Mouse (Mus musculus): ENCODE results near the gene Tifa.

The Tifa gene

DNA sequence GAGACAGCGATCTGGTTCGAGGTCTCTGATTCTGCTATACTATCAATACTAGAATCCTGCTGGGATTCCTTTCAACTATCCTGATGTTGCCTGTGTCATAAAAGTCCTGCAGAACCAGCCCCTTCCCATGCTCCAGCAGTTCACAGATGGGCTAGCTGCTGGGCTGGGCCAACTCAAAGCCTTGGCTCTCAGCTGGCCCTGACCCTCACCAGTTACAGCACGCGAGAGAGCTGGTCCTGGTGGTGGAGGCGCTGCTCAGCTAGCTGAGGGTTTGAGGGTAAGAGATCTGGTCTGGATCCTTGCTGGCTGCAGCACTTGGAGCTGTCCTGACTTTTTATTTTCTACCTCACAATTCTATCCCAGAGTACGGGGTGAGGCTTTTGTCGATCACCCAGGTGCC lies 36.9 kb downstream of the Tifa start:
- DNase-seq (ENCODE audit: low spot score in 2 of 2) = no peak

- DNase-seq (ENCODE audit: low spot score in 2 of 2) = no peak
Observed at GRCm38 (mm10) chr3:127827123-127827522, 37.5 kb downstream of the Tifa start.

DNA sequence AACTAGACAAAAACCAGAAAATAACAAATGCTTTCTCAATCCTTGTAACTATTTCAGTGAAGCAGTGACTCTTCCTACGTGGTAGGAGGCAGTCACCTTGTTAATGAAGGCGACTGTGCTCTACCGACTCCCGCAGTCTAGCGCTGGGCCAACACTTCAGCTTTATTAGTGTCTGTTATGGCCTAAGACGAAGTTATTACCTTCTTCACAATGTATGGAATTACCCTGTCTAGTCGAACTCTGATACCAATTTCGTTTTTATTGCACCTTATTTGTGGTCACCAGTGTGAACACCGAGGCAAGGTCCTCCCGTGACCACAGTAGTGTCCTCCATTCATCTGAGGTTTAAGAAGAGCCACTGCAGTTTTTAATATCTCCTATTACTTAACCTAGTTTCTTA lies 40.6 kb downstream of the Tifa start:
- DNase-seq (ENCODE audit: low spot score in 2 of 2) = no peak

GRCm38 (mm10) chr3:127831079-127831478 lies 41.5 kb downstream of the Tifa start:
- DNase-seq (ENCODE audit: low spot score in 2 of 2) = no peak

DNA sequence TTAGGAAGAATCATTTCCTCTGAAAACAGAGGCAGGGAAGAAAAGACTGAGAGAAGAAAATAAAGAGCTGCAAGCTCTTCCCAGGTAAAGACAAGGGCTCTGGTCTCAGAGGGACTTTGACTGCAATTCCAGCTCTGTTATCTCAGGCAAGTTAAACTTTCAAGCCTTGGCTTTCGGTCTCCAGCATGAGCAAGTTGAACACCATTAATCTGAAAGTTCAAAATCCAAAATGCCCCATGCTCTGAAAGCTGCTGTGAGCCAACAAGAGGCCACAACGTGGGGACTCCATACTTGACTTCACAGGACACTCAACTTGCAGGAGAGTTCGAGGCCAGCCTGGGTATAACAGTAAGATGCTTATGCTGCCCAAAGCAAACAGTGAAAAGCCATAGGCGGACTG lies 44.4 kb downstream of the Tifa start:
- no peak for DNase-seq (ENCODE audit: low spot score in 2 of 2)

GRCm38 (mm10) chr3:127835594-127835993 lies 46.0 kb downstream of the Tifa start:
- DNase-seq (ENCODE audit: low spot score in 2 of 2) = no peak

GRCm38 (mm10) chr3:127836798-127837153 lies 47.2 kb downstream of the Tifa start:
- no peak for DNase-seq (ENCODE audit: low spot score in 2 of 2)

DNA sequence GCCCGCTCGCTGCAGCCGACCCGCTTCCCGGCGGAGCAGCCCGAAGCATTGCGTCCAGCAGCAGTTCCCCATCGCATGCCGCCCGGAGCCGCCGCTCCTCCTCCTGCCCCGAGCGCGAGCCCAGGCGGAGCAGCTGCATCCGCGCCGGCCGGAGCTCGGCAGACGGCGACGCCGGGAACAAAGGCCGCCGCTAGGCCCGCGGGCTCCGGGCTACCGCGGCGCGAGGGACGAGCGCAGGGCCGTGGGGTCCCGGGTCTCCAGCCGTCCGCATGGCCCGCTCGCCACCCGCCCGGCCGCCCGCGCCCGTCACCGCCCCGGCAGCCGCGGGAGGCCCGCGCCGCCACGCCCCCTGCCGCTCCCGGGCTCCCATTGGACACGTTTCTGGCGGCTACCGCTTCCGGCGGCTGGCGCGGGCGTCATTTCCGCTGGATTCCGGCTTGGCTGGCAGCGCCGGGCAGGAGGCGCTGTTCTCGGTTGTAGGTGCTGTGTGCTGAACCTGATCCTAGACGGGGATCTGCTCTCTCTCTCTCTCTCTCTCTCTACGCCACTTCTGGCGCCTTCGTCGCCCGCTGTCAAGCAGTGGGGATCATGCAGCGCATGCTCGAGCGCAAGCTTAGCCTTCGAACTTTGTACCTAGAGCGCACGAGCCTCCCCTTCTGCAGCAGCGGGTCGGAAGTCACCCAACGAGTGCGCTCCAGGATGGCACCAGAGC lies 47.7 kb downstream of the Tifa start, which contains the start of gene Ap1ar:
Gene Ap1ar (minus strand): TSS at position 370 of the 712 bp plus-strand sequence.
- peak; percentile 93 to 95 for DNase-seq (ENCODE audit: low spot score in 2 of 2)

- no peak for DNase-seq (ENCODE audit: low spot score in 2 of 2)
Observed at GRCm38 (mm10) chr3:127837972-127838644, 48.5 kb downstream of the Tifa start.

GRCm38 (mm10) chr3:127841926-127842325 lies 52.3 kb downstream of the Tifa start:
- DNase-seq (ENCODE audit: low spot score in 2 of 2) = no peak

DNA sequence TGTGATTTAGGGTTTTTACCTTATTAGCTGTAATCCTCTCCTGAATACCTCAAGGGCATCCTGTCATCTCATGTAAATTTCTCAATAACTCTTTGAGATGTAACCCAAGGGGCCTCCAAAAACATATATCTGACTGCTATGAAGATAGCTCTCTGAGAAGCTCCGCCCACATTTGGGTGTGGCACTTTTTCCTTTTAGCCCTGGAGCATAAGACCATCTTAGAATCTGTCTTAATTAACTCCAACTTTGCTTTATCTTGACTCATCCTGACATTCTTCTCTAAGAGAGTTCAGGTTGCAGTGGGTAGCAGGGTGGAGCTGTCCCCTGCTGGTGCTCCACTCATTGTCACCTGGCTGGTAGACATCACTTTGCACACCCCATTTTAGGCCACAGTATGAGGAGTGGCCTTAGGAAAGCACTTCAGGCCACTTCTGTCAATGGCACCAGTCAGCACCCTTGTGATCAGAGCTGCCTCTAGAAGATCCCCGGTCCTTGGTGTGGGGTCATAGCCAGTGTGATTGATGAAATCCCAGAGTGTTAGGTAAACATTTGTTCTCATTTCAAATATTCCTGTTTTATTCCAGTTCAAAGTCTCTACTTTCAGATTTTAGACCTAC lies 53.8 kb downstream of the Tifa start:
- no peak for DNase-seq (ENCODE audit: low spot score in 2 of 2)

DNA sequence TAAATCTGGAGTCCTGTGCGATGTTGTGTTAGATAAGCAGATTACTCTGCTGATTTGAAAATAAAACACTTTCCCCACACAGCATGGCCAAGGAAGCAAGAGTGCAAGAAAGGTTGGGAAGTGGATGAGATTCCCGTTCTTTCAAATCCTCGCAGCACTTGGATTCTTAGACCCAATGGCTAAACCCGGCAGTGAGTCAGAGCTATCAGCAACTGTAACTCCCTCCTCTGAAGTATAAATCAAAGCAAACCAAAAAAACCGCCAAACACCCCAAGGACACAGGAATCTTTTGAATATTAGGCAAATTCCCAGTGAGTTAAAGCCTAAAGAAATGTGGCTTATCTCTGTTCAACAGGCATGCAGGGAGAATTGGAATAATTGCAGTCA lies 54.3 kb downstream of the Tifa start:
- no peak for DNase-seq (ENCODE audit: low spot score in 2 of 2)

DNA sequence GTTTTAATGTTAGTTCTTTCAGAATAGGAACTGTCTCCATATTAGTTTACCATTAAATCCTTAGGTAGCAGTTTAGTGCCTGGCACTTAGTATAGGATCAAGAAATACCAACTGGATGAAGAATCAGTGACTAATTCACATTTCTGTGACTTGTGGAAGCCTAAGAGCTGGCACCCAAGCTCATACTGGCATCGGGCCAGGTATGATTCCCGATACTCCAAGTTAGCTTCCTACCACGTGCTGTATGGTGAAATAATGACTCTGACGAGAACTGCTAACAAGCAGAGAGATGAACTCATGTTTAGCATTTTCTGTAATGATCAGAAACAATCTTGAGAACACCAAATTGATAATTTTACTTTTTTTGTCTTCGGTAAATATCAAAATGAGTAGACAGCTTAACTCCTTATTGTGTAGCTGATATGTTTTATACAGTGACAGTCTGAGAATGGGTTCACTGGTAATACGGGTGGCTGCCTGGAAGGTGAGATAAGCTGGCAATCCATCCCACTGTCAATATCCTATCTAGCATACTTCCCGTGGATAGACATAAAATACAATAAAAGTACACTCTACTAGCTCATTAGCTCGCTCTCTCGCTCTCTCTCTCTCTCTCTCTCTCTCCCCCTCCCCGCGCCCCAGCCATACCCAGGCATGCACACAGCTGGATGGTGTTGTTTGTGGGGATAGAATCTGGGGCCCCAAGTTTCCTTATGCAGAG lies 58.6 kb downstream of the Tifa start:
- no peak for DNase-seq (ENCODE audit: low spot score in 2 of 2)

DNA sequence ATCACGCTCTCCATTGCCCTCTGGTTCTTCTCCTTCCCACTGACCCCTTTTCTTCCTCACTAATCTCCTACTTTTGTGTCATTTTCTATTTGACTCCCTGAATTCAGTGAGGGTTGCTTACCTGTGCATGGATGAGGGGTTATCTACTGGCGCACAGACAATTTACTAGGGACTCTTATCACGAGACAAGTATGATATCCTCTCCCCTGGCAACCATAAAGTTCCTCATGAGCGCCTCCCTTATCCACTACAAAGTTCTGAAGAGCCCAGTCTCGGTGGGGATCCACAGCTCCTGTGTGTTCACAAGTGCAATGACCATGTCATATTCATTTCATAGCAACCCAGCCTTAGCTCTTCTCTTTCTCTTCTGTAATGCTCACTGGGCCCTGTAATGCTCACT lies 60.3 kb downstream of the Tifa start:
- no peak for DNase-seq (ENCODE audit: low spot score in 2 of 2)

GRCm38 (mm10) chr3:127850776-127851646 lies 61.4 kb downstream of the Tifa start:
- DNase-seq (ENCODE audit: low spot score in 2 of 2) = no peak

DNA sequence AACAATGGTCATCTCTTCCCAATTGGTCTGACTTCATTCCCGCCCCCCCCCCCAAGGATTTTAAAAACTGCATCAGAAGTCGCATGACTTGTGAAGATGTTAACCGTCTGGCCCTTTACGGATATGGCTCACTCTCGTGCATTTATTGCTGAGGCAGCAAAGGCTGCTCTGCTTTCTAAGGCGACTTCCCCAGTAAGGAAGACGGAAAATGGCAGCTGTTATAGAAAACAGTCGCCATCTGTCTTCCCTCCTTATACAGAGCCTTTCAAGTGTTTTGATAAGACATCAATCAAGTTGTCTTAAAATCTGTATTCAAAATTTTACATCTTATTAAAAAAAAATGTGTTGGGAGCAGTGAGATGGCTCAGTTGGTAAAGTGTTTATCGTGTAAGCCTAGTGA lies 63.1 kb downstream of the Tifa start:
- no peak for DNase-seq (ENCODE audit: low spot score in 2 of 2)

- DNase-seq (ENCODE audit: low spot score in 2 of 2) = peak; percentile 41 to 74
Observed at GRCm38 (mm10) chr3:127853431-127854206, 64.0 kb downstream of the Tifa start.

DNA sequence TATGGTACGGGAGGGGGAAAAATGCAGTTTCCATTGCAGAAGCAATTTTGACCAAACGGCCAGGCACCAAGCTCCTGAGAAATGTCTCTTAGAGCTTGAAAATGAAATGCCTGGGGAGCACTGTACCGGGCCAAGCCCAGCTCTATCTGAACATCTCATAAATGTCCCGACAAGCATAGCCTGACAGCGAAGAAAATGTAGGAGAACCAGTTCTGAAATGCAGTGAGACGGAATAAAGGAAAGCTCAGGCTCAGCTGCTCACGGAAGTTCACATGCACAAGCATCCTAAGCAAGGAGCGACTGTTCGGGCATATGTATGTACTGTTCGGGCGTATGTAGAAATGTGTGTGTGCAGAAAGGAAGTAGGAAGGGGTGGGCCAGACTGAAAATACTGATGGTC lies 71.7 kb downstream of the Tifa start:
- no peak for DNase-seq (ENCODE audit: low spot score in 2 of 2)

- DNase-seq (ENCODE audit: low spot score in 2 of 2) = no peak
Observed at GRCm38 (mm10) chr3:127862479-127862878, 72.9 kb downstream of the Tifa start.

DNA sequence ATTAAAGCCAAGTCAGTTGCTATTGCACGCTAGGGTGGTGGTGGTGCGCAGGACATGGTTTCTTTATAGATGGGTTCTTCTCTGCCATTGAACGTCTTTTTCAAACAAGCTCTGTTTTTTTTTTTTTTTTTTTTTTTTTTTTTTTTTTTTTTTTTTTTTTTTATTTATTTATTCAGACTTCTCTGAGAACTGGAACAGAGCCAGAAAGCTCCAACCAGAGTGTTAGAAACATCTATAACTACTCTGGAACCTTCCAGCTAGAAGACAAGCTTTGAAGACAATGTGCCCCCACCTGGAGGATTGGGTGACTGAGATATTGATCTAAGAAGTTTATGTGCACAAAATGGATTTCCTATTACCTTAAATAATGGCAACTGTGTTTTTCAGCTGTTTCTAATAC lies 74.0 kb downstream of the Tifa start:
- DNase-seq (ENCODE audit: low spot score in 2 of 2) = no peak

DNA sequence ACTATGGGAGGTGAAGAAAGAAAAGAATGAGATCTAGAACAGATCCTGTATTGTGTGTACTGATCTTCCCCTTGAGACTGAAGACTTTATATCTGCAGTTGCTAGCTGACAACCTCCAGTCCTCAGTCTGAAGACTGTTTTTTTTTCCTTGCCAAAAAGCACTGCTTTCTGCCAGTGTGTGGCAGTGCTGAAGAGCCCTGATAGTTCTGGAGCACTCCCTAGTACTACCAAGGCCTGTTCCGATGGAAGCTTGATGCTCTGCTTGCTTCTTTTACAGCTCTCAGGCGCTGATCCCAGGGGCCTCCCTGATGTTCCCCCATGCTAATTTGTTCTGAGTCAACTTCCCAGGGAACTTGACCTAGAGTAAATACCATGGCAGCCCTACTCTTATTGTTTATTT lies 74.6 kb downstream of the Tifa start:
- no peak for DNase-seq (ENCODE audit: low spot score in 2 of 2)

Data from urinary bladder, postnatal 4 days (tissue).